Mouse (Mus musculus) adrenal gland, postnatal 25 days (tissue): ENCODE results near the gene Phf11b. TPM values are rescaled to one million over a fixed set of nuclear protein-coding genes. Genes with fewer than 3 reads are reported as not detected.
"Not testable (repeated sequence)": the region's sequence is repeated elsewhere in the genome, so short reads cannot be mapped to it uniquely, and the experiment has no call there.

Source experiments
- DNase-seq: peaks from one replicate; pipeline ENCODE4 v3.0.0; 2021; ENCODE audit warnings: mixed read lengths
- long read RNA-seq: library from polyadenylated mRNA; stranded (forward); transcript quantifications from one replicate; pipeline ENCODE4 v2.0.0, GENCODE M21; 2021
- total RNA-seq: library from RNA; stranded (reverse); gene quantifications from 2 replicates; pipeline ENCODE4 v1.2.3, GENCODE M21; 2021

Phf11b gene
- total RNA-seq = 2.4 TPM in 1 of 2 replicates, not detected in the other
- long read RNA-seq, partial matches to known transcripts = 1 of 2 reads
- long read RNA-seq, other reads (novel, unspliced or antisense) = 1 of 2 reads

GRCm38 (mm10) chr14:59341189-59341588 lies at the start of gene Phf11b:
Gene Phf11b, minus strand, starts transcription at chr14:59341351.
- DNase-seq = not testable (repeated sequence)

- DNase-seq = not testable (repeated sequence)
Measured at GRCm38 (mm10) chr14:59390181-59390580, 49.0 kb upstream of the Phf11b start.

- no peak for DNase-seq
Measured at GRCm38 (mm10) chr14:59389532-59389931, 48.4 kb upstream of the Phf11b start.

DNA sequence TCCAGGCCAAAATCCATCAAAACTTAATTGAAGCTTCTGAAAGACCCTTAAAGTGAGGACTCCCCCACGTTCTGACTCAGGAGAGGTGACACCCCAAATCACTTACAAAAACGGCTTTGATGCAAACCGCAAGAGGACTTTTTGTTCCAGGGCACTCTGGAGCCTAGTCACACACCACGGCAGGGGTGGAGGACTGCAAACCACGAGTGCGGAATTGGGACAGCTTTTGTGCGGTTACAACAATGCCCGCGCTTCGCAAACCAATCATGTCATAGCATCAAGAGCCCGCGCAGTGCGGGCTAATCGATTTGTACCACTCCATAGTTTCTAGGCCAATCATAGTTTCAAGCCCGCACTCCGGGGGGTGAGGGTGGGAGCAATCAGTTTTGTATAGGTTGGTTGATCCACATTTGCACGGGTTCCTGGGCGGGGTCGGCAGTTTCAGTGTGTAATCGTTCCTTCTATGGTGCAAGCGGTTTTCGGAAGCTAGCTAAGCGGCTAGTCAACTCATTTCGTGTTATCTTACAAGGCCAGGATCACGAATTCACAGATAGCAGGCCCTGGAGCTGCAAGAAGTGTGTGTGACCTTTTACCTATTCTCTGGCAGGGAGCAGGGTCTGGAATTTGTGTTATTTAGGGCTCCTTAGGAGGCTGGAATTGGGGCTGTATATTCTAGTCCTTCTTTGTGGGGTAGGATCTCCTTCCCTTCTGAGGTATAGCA lies 29.4 kb upstream of the Phf11b start:
- DNase-seq = no peak

- DNase-seq = no peak
Measured at GRCm38 (mm10) chr14:59366386-59367105, 25.4 kb upstream of the Phf11b start.

DNA sequence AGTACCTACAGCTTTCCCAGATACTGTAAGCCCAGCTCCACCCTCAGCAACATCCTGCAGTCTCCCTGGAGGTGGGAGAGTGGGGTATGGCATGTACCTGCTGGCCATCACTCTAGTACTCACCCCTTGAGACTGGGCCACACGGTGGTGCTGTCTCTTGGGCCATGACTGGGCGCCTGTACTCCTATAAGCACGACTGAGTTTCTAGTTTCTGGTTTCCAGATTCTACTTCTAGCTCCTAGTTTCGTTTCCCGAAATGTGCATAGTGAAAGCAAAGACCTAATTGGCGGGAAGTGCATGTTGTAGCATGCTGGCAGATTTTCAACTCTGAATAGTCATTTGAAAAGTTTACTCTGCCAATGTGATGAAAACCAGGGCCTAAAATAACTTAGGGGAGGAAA lies 24.1 kb upstream of the Phf11b start, which contains the start of gene Phf11d:
Gene Phf11d, minus strand, starts transcription at position 227 of the 401 bp plus-strand sequence.
- DNase-seq = peak; percentile 8

DNA sequence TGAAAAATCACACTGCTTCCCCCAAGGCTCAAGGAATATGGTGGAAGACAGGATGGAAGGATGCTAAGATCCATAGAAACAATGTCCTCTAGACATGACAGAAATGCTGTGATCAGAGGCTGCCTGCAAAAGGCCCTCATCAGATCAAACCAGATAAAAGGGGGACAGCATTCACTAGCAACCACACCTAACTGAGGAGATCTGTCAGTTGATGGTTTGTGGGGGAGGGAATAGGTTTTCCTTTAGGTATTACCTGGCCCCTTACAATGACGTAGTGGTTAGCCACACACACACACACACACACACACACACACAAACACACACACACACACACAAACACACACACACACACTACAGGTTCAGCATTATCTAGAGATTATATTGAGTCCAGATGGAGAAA lies 1.6 kb downstream of the Phf11b start:
- no peak for DNase-seq

GRCm38 (mm10) chr14:59336056-59336455 lies 5.1 kb downstream of the Phf11b start:
- not testable (repeated sequence) for DNase-seq

GRCm38 (mm10) chr14:59330499-59330898 lies 10.7 kb downstream of the Phf11b start:
- not testable (repeated sequence) for DNase-seq

GRCm38 (mm10) chr14:59319970-59320369 lies 21.2 kb downstream of the Phf11b start:
- not testable (repeated sequence) for DNase-seq

GRCm38 (mm10) chr14:59319036-59319435 lies 22.1 kb downstream of the Phf11b start:
- not testable (repeated sequence) for DNase-seq

DNA sequence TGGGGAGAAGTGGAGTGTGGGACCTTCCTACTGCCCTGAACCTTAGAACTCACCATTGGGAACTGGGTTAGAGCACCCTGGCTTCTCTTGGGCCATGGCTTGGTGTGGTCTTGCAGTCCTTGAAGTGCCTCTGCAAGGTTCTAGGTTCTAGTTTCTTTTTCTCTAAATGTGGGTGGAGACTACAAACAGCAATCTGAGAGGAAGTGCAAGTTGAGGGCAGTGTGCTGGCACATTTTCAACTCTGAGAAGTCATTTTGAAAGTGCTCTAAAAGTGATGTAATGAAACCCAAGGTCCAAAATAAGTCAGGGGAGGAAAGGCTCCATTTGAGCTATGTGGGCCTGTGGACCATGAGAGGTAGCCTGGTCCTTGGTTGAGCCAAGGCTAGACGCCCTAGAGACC lies 43.8 kb downstream of the Phf11b start, which contains the start of gene Phf11a:
Gene Phf11a, minus strand, starts transcription at position 132 of the 400 bp plus-strand sequence.
- DNase-seq = not testable (repeated sequence)

DNA sequence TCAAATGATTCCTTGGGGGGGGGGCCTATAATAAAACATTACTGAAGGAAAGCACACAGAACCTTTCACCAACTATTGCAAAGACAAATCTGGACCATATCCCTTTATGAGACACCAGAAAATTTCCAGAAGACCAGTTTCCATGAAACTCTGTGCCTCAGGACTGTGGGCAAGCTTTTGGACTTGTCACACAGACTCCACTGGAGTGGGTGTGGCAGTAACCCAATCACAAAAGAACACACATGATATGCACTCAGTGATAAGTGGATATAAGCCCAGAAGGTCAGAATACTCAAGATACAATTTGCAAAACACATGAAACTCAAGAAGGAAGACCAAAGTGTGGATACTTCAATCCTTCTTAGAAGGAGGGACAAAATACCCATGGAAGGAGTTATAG lies 49.4 kb downstream of the Phf11b start:
- not testable (repeated sequence) for DNase-seq

- not testable (repeated sequence) for DNase-seq
Measured at GRCm38 (mm10) chr14:59274961-59275360, 66.2 kb downstream of the Phf11b start.

Other genes with a start within 250 kb of the Phf11b start
- gene 1700129C05Rik, start 198.5 kb downstream of the Phf11b start, total RNA-seq = not detected in 2 replicates
- not detected in 2 replicates for gene Gm5142, start 162.6 kb downstream of the Phf11b start, total RNA-seq
- gene Rcbtb1, start 140.1 kb downstream of the Phf11b start, total RNA-seq = 36.4 and 39.8 TPM in 2 replicates
- not detected in 2 replicates for gene Gm6904, start 81.1 kb downstream of the Phf11b start, total RNA-seq
- gene Phf11a, start 43.8 kb downstream of the Phf11b start, total RNA-seq = 0.55 TPM in 1 of 2 replicates, not detected in the other
- gene Phf11d, start 24.1 kb upstream of the Phf11b start, total RNA-seq = 3.9 and 6.1 TPM in 2 replicates
- gene Phf11c, start 54.0 kb upstream of the Phf11b start, total RNA-seq = 0.82 and 1.7 TPM in 2 replicates
- 7.3 and 9.7 TPM in 2 replicates for gene Setdb2, start 99.5 kb upstream of the Phf11b start, total RNA-seq
- gene Cab39l, start 99.6 kb upstream of the Phf11b start, total RNA-seq = 31.8 and 37.9 TPM in 2 replicates